Mouse (Mus musculus): Measurements from ENCODE around the gene Tomm34. TPM values are rescaled to one million over a fixed set of nuclear protein-coding genes. Genes with fewer than 3 reads are reported as not detected.
A peak's percentile ranks its signal among the peaks of the same experiment; 100 is the strongest.

The Tomm34 gene
- polyA plus RNA-seq, 1 experiment from 2014 or later = 19.1 TPM

GRCm38 (mm10) chr2:164009227-164009626, 61.7 kb downstream of the Tomm34 start:
- H3K9me3 ChIP-seq (replicated peaks) = no peaks in the 10 kb centered on the region
- no peaks in the 10 kb centered on the region for H3K27me3 ChIP-seq
- no peak overlapping the region for H3K9ac ChIP-seq
- WGBS (ENCODE audit: insufficient replicate concordance) = 66% methylated on average over 6 of the region's 6 CpGs
- peaks cover 60% of the 10 kb centered on the region for H3K4me1 ChIP-seq (replicated peaks)
- no peak for ATAC-seq (ENCODE audit: insufficient read depth)
- no peak overlapping the region for H3K27ac ChIP-seq (replicated peaks)
- H3K4me3 ChIP-seq (replicated peaks) = no peak overlapping the region
- no peak overlapping the region for H3K4me2 ChIP-seq
- peaks cover 36% of the 10 kb centered on the region for H3K36me3 ChIP-seq (replicated peaks)

- Histone ChIP-seq H3K27me3 (no peaks in the 10 kb centered on the region), H3K9ac (no peak overlapping the region), H3K9me3 (replicated peaks) (no peaks in the 10 kb centered on the region), H3K27ac (replicated peaks) (0 out of 2 replicates have a peak overlapping the region, but pooled peaks have one; percentile 29), H3K4me3 (replicated peaks) (no peak overlapping the region), H3K36me3 (replicated peaks) (peaks cover 25% of the 10 kb centered on the region), H3K4me2 (no peak overlapping the region), H3K4me1 (replicated peaks) (peaks cover 71% of the 10 kb centered on the region)
- ATAC-seq (ENCODE audit: insufficient read depth) = no peak
- 74% methylated on average over 2 of the region's 2 CpGs for WGBS (ENCODE audit: insufficient replicate concordance)
These were observed 62.9 kb downstream of the Tomm34 start for GRCm38 (mm10) chr2:164007987-164008545.

- ATAC-seq (ENCODE audit: insufficient read depth) = no peak
- Histone ChIP-seq H3K4me1 (replicated peaks) (peaks cover 76% of the 10 kb centered on the region), H3K4me2 (no peak overlapping the region), H3K9me3 (replicated peaks) (no peaks in the 10 kb centered on the region), H3K27ac (replicated peaks) (0 out of 2 replicates have a peak overlapping the region, but pooled peaks have one; percentile 29), H3K27me3 (no peaks in the 10 kb centered on the region), H3K4me3 (replicated peaks) (no peak overlapping the region), H3K36me3 (replicated peaks) (peaks cover 24% of the 10 kb centered on the region), H3K9ac (no peak overlapping the region)
- WGBS (ENCODE audit: insufficient replicate concordance) = 80% methylated on average over 8 of the region's 8 CpGs
These were observed 63.4 kb downstream of the Tomm34 start for GRCm38 (mm10) chr2:164007547-164007946.

- no peak for ATAC-seq (ENCODE audit: insufficient read depth)
- Histone ChIP-seq H3K27me3 (no peaks in the 10 kb centered on the region), H3K27ac (replicated peaks) (no peak overlapping the region), H3K36me3 (replicated peaks) (peaks cover 18% of the 10 kb centered on the region), H3K4me3 (replicated peaks) (no peak overlapping the region), H3K4me2 (peak overlapping the region; percentile 29; the same call in 1 of the 2 replicates), H3K9ac (no peak overlapping the region), H3K4me1 (replicated peaks) (peaks cover 78% of the 10 kb centered on the region), H3K9me3 (replicated peaks) (no peaks in the 10 kb centered on the region)
- 34% methylated on average over 10 of the region's 10 CpGs for WGBS (ENCODE audit: insufficient replicate concordance)
These were observed 64.0 kb downstream of the Tomm34 start for GRCm38 (mm10) chr2:164006932-164007331.

GRCm38 (mm10) chr2:164004503-164004902, 66.5 kb downstream of the Tomm34 start:
- H3K27me3 ChIP-seq = no peaks in the 10 kb centered on the region
- H3K4me2 ChIP-seq = no peak overlapping the region
- H3K9me3 ChIP-seq (replicated peaks) = no peaks in the 10 kb centered on the region
- H3K4me3 ChIP-seq (replicated peaks) = no peak overlapping the region
- no peak for ATAC-seq (ENCODE audit: insufficient read depth)
- 54% methylated on average over 5 of the region's 5 CpGs for WGBS (ENCODE audit: insufficient replicate concordance)
- H3K4me1 ChIP-seq (replicated peaks) = peaks cover 69% of the 10 kb centered on the region
- H3K36me3 ChIP-seq (replicated peaks) = 0 out of 2 replicates have a peak, but pooled peaks cover 13% of the 10 kb centered on the region
- no peak overlapping the region for H3K27ac ChIP-seq (replicated peaks)
- H3K9ac ChIP-seq = no peak overlapping the region

Other genes starting within 250 kb of the Tomm34 start
- not detected in 2 replicates for gene Kcnk15, start 217.5 kb downstream of the Tomm34 start, polyA plus RNA-seq (2015; fragmentation: Nextera tagmentation; extraction: Ambion mirVana)
- gene Rims4, start 152.5 kb downstream of the Tomm34 start, polyA plus RNA-seq (2015; fragmentation: Nextera tagmentation; extraction: Ambion mirVana) = 0.46 and 0.62 TPM in 2 replicates
- gene Ywhab, start 76.2 kb downstream of the Tomm34 start, polyA plus RNA-seq (2015; fragmentation: Nextera tagmentation; extraction: Ambion mirVana) = 91.7 and 96.3 TPM in 2 replicates
- gene Pabpc1l, start 45.7 kb downstream of the Tomm34 start, polyA plus RNA-seq (2015; fragmentation: Nextera tagmentation; extraction: Ambion mirVana) = 0.32 and 0.54 TPM in 2 replicates
- 12.4 and 14.3 TPM in 2 replicates for gene Stk4, start 847 bp downstream of the Tomm34 start, polyA plus RNA-seq (2015; fragmentation: Nextera tagmentation; extraction: Ambion mirVana)
- not detected in 2 replicates for gene Kcns1, start 99.9 kb upstream of the Tomm34 start, polyA plus RNA-seq (2015; fragmentation: Nextera tagmentation; extraction: Ambion mirVana)
- not detected in 2 replicates for gene Wfdc5, start 111.6 kb upstream of the Tomm34 start, polyA plus RNA-seq (2015; fragmentation: Nextera tagmentation; extraction: Ambion mirVana)
- gene Wfdc12, start 119.4 kb upstream of the Tomm34 start, polyA plus RNA-seq (2015; fragmentation: Nextera tagmentation; extraction: Ambion mirVana) = not detected in 2 replicates
- not detected in 2 replicates for gene Wfdc15a, start 129.0 kb upstream of the Tomm34 start, polyA plus RNA-seq (2015; fragmentation: Nextera tagmentation; extraction: Ambion mirVana)
- 0.22 TPM in 1 of 2 replicates, not detected in the other for gene Wfdc15b, start 150.5 kb upstream of the Tomm34 start, polyA plus RNA-seq (2015; fragmentation: Nextera tagmentation; extraction: Ambion mirVana)
- gene Svs2, start 167.3 kb upstream of the Tomm34 start, polyA plus RNA-seq (2015; fragmentation: Nextera tagmentation; extraction: Ambion mirVana) = not detected in 2 replicates
- gene Svs3b, start 185.5 kb upstream of the Tomm34 start, polyA plus RNA-seq (2015; fragmentation: Nextera tagmentation; extraction: Ambion mirVana) = not detected in 2 replicates
- not detected in 2 replicates for gene Svs4, start 207.3 kb upstream of the Tomm34 start, polyA plus RNA-seq (2015; fragmentation: Nextera tagmentation; extraction: Ambion mirVana)
- gene Svs3a, start 218.1 kb upstream of the Tomm34 start, polyA plus RNA-seq (2015; fragmentation: Nextera tagmentation; extraction: Ambion mirVana) = not detected in 2 replicates
- not detected in 2 replicates for gene Svs6, start 245.6 kb upstream of the Tomm34 start, polyA plus RNA-seq (2015; fragmentation: Nextera tagmentation; extraction: Ambion mirVana)